ENCODE assay signal across 22 mouse cellular contexts in the genomic region with DNA sequence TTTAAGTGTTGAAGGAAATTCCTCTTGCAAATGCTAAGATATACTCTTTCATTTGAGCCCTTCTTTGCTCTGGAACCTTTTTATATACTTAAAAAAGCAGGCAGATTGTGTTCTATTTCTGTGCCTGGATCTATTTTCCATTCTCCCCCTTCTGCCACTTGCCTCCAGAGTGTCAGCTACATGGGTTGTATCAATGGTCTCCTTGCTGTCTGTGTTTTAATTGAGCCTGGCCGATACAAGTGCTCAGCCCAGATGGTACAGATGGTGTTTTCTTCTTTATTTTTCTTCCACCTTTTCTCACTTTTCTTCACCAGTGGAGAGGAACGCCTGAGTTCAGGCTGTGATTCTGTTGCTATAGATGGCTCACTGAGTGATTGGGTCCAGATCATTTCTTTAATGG.
DNase-seq lines count a peak whose midpoint lies in the region; ATAC-seq lines count a peak whose summit lies in the region.
"Had no signal": no experiment of that assay in that cellular context is flagged by ENCODE, and none has a peak within 500 bp of the region (broad histone marks: within the 10 kb centered on the region; RNA-seq: fewer than 3 reads in every experiment).

No protein-coding gene starts in this region.

- H3K4me3 ChIP-seq in kidney, embryonic 16.5 days (ENCODE audit: low read length), result no peak overlapping the region
- H3K4me3 ChIP-seq: gastrocnemius, adult 2 months; neural tube, embryonic 12.5 days had no signal

- H3K4me1 ChIP-seq in kidney, embryonic 16.5 days (ENCODE audit: insufficient read depth, low read length), result no peaks in the 10 kb centered on the region
- H3K4me1 ChIP-seq: neural tube, embryonic 12.5 days had no signal

- H3K9me3 ChIP-seq in kidney, embryonic 16.5 days (ENCODE audit: low read length), result no peaks in the 10 kb centered on the region
- H3K9me3 ChIP-seq: neural tube, embryonic 12.5 days had no signal

- H3K9ac ChIP-seq in kidney, embryonic 16.5 days (replicated peaks; ENCODE audit: low read length), result no peak overlapping the region
- H3K9ac ChIP-seq: neural tube, embryonic 12.5 days had no signal

- ATAC-seq in frontal cortex, adult (ENCODE audit: low TSS enrichment), result peak; percentile 98
- ATAC-seq in kidney, embryonic 16.5 days (ENCODE audit: low FRiP score, low TSS enrichment), result no peak
- ATAC-seq: lung, postnatal 0 days had no signal

- no peak overlapping the region for H3K4me2 ChIP-seq in kidney, embryonic 16.5 days (replicated peaks; ENCODE audit: low read depth, low read length)
- H3K4me2 ChIP-seq: heart, embryonic 11.5 days; midbrain, embryonic 11.5 days; neural tube, embryonic 12.5 days had no signal

- H3K36me3 ChIP-seq in kidney, embryonic 16.5 days (ENCODE audit: insufficient read depth, low read length), result no peaks in the 10 kb centered on the region
- H3K36me3 ChIP-seq: neural tube, embryonic 12.5 days had no signal

- no peak for DNase-seq in frontal cortex, postnatal 14 days (ENCODE audit: low spot score in 2 of 2)
- DNase-seq in right cerebral cortex, adult 18-20 months, result peak; percentile 14
- no peak for DNase-seq in right cerebral cortex, postnatal 4 days
- peak; percentile 61 for DNase-seq in layer of hippocampus, adult 9-11 months
- DNase-seq in right cerebral cortex, postnatal 36 days (ENCODE audit: low spot score in 2 of 2), result peak; percentile 5 to 7
- DNase-seq in adrenal gland, adult (ENCODE audit: inconsistent age in 2 of 2, low spot score in 1 of 2), result no peak
- DNase-seq: adrenal gland, postnatal 25 days; cerebellum, adult 2 months; gastrocnemius, adult 2 months; heart, postnatal 10 days; kidney, adult 2 months; kidney, postnatal 25 days; liver; thymus, postnatal 14 days had no signal

- no peaks in the 10 kb centered on the region for H3K27me3 ChIP-seq in kidney, embryonic 16.5 days (ENCODE audit: insufficient read depth, low read length)
- H3K27me3 ChIP-seq: CH12.LX; neural tube, embryonic 12.5 days had no signal

- WGBS in kidney, embryonic 16.5 days, result 76% methylated on average over 2 of the region's 2 CpGs

- H3K27ac ChIP-seq in kidney, embryonic 16.5 days (ENCODE audit: low read length), result no peak overlapping the region
- H3K27ac ChIP-seq: gastrocnemius, adult 2 months; neural tube, embryonic 12.5 days; stomach, postnatal 0 days had no signal

Comparison
In these comparisons a context has a peak if more than half of its experiments do, and no peak if none do; other contexts are left out.
1. DNase-seq: peak in right cerebral cortex, adult 18-20 months (single experiment), layer of hippocampus, adult 9-11 months (single experiment) and right cerebral cortex, postnatal 36 days (2 of 2); none in frontal cortex, postnatal 14 days (0 of 2), right cerebral cortex, postnatal 4 days (single experiment) and adrenal gland, adult (0 of 2).